Mouse (Mus musculus): Measurements from ENCODE around the gene Eef1akmt4. TPM values are rescaled to one million over a fixed set of nuclear protein-coding genes. Genes with fewer than 3 reads are reported as not detected.

Gene Eef1akmt4
- total RNA-seq (2021) = 1 to 10 TPM; 3.7 to 4.1 TPM
- long read RNA-seq, experiment 1, partial matches to known transcripts = 0 of 3 reads
- long read RNA-seq, experiment 1, other reads (novel, unspliced or antisense) = 0 of 3 reads
- long read RNA-seq, experiment 2, transcript Eef1akmt4-201 (3 exons, 1,134 nt) = major isoform, 7 of 8 reads
- long read RNA-seq, experiment 2, partial matches to known transcripts = 0 of 8 reads
- long read RNA-seq, experiment 2, other reads (novel, unspliced or antisense) = 1 of 8 reads

DNA sequence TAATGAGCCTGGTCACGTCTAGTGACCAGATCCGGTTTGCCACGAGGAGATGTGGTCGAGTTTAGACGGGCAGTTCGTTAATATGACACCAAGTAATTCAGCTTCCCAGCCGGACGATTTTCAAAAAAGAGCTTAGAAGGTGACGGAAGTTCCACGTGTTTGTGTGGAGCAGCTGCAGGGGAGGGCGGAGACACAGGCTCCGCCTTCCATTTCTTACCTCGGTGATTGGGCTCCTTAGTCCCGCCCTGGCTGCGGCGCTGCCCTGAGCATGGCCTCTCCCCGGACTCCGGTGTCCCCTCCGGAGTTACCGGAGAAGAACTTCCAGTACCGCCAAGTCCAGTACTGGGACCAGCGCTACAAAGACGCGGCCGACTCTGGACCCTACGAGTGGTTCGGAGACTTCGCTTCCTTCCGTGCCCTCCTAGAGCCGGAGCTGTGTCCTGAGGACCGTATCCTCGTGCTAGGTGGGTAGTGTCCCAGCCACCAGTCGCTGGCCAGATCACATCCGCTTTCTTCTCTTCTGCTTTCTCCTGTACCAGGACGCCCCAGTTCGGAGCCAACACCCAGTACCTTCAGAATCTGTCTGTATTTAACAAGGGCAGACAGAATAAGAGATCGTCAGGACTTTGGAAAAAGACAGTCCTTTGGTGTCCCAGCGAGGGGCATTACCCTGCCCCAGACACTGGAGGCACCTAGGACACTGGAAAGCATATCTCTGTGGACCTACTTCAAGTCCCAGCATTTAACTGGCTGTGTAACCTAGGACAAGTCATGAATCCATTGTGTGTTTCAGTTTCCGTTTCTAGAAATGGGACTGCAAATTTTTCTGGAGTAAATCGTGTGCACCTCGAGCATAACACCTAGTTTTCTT lies at the start of gene Eef1akmt4, which contains the start of the genes Gm49333 and Alg3:
Gene Eef1akmt4, plus strand, starts transcription at position 237 of the 871 bp plus-strand sequence.
Gene Gm49333, plus strand, starts transcription at position 254 of the 871 bp plus-strand sequence.
Gene Alg3, minus strand, starts transcription at position 379 of the 871 bp plus-strand sequence.
- peak; percentile 89 for DNase-seq (ENCODE audit: low spot score)

DNA sequence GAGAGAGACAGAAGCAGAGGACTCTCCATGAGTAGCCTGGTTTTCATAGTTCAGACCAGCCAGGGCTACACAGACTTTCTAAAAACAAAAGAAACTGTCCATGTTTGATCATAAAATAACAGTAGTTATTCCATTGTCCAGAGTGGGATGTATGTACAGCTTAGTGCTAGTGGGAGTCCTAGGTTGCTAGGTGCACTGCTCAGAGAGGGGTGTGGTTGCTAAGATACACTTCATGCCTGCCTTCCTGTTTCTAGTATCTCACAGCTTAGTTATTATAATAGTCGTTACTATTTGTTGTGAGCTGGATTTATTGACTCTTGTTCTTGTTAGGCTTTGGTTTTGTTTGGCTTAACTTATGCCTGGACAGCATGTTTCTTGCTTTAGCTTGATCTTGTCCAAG lies 46.3 kb upstream of the Eef1akmt4 start:
- DNase-seq (ENCODE audit: low spot score) = no peak

DNA sequence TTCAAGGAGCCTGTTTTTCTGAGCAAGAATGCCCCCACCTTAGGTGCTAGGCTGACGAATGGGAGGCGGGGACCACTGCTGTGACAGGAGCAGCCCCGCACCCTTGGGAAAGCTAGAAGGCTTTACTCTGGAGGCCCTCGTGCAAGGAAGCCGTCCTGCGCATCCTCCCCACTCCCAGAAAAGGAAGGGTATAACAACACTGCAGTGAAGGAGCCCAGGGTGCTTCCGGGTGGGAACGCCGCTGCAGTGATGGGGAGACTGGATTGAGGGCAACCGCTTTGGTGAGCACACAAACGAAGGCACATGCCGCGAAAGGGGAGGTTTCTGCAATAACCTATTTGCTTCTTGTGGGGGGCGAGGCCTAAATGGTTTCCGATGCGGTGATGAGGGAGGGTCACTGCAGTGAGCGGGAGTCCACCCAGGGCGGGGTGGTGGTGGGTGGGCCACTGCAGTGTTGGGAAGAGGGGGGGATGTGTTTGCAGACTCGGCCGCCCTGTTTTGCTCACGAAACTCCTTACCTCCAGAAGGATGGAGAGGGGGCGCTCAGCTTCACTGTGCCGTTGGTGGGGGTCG lies 21.9 kb upstream of the Eef1akmt4 start, which contains the start of gene Vwa5b2:
Gene Vwa5b2, plus strand, starts transcription at position 106 of the 573 bp plus-strand sequence.
- no peak for DNase-seq (ENCODE audit: low spot score)

DNA sequence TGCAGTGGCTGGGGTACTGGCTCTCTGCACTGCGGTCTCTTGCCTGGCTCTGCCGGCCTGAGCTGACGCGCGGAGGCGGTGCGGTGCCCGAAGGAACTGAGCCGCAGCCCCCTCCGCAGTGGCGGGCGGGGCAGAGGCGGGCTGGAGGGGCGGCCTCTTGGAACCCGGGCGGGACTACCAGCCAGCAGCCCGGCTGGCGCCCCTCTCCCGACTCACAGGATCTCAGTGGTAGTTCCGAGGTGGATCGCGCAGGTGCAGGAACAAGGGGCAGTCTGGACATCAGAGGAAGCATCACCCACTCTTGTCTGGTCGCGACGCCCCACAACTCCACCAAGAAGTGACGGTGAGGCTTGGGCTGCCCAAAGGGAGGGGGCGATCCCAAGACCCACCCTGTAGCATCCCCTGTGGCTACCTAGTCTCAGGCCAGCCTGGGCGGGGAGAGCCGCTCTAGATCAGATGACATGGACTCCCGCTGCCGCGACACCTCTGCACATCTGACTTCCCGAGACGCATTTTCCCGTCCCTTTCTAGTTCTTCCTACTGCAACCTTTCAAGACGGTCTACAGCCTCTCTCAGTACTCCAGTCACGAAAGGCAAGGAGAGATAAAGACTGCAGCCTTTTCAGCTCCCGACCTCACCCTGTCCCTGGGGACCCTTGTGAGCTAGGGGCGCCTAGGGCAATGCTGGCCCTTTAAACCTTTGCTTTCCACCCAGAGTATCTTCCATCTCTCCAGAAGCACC lies 21.3 kb upstream of the Eef1akmt4 start:
- no peak for DNase-seq (ENCODE audit: low spot score)

DNA sequence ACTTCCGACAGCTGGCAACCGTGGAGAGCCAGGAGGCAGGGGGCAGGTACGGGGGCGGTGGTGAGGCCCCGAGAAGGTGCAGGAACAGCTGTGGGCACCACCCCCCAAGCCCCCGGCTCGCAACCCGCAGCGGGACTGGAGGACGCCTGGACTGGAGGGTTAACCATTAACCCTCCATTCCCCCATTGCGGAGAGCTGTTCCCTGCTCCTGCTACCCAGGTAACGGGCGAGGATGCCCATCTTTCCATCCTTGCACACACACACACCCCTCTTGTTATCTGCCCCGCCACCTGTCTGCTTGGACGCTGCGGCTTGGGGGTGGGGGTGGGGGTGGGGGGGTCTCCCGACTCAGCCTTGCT lies 20.7 kb upstream of the Eef1akmt4 start:
- no peak for DNase-seq (ENCODE audit: low spot score)

DNA sequence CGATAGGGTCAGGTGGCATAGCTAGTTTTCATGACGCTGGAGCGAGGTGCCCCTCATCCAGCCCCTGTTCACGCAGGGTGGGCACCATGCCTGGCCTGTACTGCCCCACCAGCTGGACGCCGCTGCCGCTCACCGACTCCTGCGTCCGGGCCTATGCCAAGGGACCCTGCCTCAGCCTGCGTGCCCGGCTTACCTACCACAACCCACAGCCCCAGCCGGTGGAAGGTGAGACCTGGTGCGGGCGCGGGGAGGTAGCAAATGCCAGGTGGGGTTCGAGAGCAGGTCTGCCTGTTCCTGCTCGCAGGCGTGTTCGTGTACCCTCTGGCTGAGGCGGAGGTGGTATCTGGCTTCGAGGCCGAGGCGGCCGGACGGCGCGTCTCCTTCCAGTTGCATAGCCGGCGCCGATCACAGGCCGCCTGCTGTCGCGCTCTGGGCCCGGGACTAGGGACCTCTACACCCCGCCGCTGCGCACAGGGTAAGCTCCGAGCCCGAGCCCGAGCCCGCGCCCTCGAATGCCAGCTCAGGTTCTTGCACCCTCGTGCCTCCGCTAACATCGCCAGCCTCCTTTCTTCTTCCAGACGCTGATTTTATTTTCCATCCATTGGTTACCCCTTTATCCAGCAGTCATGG lies 20.2 kb upstream of the Eef1akmt4 start:
- no peak for DNase-seq (ENCODE audit: low spot score)

DNA sequence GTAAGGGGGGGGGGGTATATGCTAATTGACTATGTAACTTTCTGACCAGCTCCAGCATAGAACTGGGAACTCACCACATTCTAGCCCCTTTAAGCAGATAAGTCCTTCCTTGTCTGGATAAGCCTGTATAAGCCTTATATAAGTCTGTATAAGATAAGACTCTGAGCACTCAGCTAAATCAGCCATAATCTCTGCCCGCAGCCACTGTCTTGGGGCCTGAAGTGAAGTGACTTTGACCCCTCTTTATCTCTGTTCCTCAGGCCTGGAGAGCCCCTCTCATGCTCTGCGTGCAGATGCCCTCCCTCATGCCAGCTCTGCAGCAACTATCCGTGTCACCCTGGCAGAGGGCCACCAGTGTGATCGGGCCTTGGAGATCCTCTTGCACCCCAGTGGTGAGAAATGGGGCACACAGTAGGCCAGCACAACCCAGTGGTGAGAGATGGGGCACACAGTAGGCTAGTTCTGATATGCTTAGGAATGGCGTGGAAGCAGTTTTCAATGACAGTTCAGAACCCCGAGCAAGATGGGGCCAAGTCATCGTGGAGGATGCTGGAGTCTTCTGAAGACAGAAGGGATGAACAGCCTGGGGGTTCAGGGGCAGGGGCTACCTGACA lies 16.2 kb upstream of the Eef1akmt4 start:
- DNase-seq (ENCODE audit: low spot score) = no peak

DNA sequence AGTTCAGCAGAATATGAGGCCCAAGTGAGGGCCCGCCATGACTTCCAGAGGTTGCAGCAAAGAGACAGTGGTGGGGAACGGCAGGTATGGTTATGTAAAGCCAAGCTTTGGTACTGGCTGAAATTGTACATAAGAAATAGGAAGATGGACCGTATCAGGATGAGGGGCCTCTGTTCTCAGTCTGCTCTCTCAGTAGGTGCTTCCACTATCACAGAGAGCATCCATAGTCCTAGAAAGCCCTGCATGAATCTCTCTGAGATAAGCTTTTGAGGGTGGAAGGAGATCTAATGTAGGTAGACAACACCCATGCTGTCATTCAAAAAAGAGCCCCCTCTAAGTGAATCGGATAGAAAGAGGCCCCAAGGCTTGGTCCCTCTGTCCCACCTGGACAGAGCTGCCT lies 15.7 kb upstream of the Eef1akmt4 start:
- DNase-seq (ENCODE audit: low spot score) = no peak

DNA sequence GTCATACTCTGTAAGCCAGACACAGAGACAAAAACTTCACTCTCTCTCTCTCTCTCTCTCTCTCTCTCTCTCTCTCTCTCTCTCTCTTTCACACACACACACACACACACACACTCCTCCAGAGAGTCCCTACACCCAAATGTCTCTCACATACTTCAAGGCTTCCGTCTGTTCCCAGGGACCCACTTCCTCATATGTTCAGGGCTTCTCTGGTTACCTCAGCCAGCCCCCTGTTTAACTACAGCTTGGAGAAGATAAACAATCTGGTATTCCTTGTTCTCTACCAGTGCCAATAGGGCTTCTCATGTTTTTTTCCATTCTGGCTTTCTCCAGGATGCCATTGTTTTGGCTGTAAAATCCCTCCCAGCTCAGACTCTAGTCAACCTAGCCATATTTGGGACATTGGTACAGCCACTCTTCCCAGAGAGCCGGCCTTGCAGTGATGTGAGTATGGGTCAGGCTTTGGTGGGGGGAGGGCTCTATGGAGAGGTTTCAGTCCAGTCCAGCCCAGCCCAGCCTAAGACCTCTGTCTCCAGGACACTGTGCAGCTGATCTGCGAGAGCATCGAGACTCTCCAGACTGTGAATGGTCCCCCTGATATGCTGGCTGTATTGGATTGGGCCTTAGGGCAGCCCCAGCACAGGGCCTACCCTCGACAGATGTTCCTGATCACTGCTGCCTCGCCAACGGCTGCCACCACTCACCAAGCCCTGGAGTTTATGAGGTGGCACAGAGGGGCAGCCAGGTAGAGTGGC lies 14.5 kb upstream of the Eef1akmt4 start:
- no peak for DNase-seq (ENCODE audit: low spot score)

DNA sequence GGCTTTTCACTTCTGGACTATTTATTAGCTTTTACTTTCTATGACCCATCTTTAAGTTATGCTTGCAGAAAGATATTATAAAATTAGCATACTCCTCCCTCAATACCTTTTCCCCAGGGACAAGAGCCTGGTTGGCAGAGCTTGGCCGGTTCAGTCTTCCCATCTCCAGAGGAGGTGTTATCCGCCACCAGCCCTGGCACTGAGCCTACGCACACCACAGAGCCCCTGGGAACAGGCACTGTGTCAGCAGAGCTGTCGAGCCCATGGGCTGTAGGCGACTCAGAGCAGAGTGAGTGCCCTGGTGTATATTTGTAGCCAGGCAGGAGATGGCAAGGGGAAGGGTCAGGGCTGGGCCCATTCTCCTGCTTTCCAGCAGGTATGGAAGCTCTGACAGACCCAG lies 10.9 kb upstream of the Eef1akmt4 start:
- DNase-seq (ENCODE audit: low spot score) = no peak

DNA sequence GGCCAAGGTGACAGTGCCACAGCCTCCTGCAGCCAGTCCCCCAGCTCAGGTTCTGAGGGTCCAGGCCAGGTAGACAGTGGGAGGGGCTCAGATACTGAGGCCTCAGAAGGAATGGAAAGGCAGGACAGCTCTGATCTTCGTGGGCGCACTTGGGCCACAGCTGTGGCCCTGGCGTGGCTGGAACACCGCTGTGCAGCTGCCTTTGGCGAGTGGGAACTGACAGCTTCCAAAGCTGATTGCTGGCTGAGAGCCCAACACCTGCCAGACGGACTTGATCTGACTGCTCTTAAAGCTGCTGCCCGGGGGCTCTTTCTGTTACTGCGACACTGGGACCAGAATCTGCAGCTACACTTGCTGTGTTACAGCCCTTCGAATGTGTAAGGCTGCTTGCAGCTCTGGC lies 6.7 kb upstream of the Eef1akmt4 start:
- DNase-seq (ENCODE audit: low spot score) = no peak

DNA sequence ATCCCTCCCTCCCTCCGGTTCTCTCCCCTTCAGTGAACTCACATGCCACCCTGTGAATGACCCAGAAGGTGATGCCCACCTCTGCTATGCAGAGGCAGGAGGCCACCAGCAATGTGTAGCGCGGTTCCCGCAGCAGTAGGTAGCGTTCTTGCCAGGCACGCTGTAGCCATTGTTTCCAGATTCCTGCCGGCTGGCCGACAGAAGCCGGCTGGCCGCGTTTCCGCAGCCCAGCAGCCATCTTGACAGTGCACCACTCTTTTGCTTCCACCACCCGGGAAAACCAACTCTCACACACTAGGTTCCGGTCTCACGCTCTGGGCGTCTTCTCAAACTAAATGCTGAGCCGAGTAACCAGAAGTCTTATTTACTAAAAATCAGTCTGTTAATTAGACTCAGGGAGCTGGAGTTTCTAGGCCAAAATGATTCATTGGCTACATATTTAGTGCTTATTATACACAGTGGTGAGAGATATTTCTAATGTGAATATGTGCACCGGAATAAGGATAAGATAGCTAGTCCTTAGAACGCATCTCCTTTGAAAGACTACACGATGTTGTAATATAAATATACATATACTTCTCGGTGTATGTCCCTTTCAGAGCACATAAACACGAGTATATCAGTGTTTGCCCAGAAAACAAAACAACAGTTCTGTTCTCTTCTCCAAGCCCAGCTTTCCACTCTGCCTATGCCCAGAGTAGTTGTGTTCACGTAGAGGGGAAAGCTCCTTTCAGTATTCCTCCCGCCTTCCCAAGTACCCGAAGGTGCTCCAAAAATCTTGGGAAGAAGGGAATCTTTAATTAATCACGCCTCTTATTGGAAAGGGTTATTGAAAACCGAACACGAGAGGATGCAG lies 664 bp upstream of the Eef1akmt4 start:
- DNase-seq (ENCODE audit: low spot score) = peak; percentile 73

DNA sequence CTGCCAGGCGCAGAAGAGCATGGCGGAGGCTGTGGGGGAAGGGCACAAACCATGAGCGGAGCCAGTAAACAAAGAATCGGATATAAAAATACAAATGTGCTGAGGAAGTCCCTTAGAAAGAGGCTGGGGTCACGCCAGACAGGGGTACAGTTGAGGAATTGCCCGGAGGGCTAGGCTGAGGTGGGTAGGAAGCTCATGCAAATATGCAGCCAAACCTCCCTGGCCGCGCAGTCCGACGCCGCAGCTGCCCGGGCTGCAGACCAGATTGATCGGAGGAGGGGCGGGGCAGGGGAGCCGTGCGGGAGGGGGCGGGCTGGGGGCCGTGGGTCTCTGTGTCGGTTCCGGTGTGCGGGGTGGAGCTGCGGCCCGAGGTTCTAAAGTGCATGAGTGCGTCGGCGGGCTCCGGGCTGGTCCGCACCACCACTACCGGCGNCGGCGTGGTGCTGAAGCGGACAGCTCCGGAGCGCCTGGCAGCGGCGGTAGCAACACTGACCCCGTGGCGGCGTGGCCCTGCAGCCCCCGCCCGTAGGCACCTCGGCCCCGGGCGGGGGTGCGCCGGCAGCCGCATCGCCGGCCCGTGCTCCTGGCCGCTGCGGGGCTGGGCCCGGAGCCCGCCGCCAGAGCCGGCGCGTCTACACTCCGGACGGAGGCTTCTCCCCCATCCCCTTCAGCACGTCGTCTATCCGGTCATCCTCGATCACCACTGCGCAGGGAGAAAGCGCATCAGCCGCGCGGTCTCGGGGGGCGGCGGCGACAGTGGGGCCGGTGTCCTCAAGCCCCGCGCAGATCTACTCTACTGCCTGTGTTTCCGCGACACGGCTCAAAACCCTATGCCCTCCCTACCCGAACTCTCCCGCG lies 8.4 kb downstream of the Eef1akmt4 start:
- no peak for DNase-seq (ENCODE audit: low spot score)

DNA sequence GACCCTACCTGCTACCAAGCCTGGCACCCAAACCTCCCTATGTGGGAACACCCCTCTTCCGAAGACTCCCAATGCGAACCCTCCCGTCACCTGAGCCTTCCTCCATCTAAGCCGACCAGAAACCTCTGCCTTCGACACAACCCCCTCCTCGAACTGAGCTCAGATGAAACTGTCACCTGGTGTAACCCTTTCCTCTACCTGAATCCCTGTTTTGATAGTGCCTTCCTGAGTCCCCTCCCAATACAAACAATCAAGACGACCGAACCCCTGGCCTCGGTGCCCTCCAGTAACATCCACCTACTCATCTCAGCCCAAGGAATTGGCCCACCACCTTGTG lies 9.0 kb downstream of the Eef1akmt4 start:
- no peak for DNase-seq (ENCODE audit: low spot score)

DNA sequence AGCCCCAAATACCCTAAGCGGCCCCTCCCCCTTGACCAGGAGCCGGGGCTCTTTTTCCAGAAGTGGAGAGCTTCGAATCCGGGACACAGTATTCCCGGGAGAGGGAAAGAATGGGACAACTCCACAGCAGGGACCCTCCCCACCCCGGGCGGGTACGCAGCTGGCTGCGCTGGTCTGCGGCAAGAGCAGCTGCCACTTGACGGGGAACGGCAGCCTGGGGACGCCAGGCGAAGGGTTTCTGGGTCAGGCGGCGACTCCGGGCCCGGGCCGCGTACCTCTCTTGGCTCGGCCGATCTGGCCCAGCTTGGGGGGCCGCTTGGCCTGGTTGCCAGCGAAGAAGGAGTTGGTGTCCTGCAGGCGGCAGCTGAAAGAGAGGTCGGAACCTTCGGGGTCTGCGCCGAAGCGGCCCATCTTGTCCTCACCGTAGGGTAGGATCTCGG lies 9.4 kb downstream of the Eef1akmt4 start:
- no peak for DNase-seq (ENCODE audit: low spot score)

DNA sequence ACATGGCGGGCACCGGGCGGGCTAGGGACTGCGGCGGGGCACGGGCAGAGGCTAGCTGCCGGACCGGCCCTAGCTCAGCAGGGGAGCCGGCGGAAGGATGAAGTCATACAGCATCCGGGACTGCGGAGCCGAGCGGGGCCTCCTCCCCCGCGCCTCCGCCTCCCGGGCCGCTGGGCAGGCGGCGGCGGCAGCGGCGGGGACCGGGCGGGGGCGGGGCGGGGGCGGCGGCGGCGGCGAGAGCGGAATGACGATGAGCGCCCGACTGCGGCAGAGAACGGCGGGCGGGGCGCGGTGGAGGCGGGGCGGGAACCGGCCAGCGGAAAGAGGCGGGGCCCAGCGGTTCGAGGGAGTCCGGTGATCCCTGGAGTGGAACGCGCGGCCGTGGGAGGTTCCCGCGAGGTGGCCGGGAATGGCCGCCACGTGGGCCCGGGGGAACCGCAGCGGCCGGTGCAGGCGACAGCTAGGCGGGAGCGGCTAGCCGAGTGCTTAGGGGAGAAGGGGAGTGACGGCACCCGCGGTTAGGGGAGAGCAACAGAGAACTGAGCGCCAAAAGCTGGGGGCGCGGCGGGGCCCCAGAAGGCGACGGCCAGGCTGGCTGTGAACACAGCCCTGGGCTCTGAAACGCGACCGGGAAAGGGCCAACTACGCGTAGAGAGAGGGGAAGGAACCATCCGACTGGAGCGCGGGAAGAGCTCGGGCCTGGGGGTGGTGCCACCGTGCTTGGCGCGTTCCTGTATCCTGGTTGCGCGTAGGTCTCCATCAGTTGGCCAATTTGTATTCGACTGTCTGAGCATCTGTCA lies 10.0 kb downstream of the Eef1akmt4 start, which contains the start of gene Camk2n2:
Gene Camk2n2, minus strand, starts transcription at position 97 of the 800 bp plus-strand sequence.
- DNase-seq (ENCODE audit: low spot score) = peak; percentile 59

Data from gastrocnemius, adult 18-20 months (tissue).